Mouse (Mus musculus): ENCODE measurements at regions not wholly inside any gene's neighbourhood (a gene's known extent, or its start where the extent isn't known, plus 50 kb on each side); places are given as distances from the start of the nearest gene placed in this dataset.
"Not testable (repeated sequence)": the region's sequence is repeated elsewhere in the genome, so short reads cannot be mapped to it uniquely, and the experiment has no call there.

- Histone ChIP-seq H3K27me3 (ENCODE audit: control insufficient read depth, insufficient read depth, low read length) (no peaks in the 10 kb centered on the region), H3K4me2 (ENCODE audit: low read depth, low read length, severe bottlenecking) (no peak overlapping the region), H3K36me3 (ENCODE audit: control insufficient read depth, insufficient read depth, low read length) (no peaks in the 10 kb centered on the region), H3K9me3 (ENCODE audit: control insufficient read depth, low read length) (no peaks in the 10 kb centered on the region), H3K9ac (ENCODE audit: low read length) (no peak overlapping the region), H3K27ac (ENCODE audit: low read depth, low read length) (no peak overlapping the region), H3K4me1 (replicated peaks; ENCODE audit: control insufficient read depth, insufficient read depth, low read length) (peaks cover 2% of the 10 kb centered on the region; the same call in 1 of the 2 replicates), H3K4me3 (ENCODE audit: low read depth, low read length) (no peak overlapping the region)
- 77% methylated on average over 4 of the region's 4 CpGs for WGBS
- DNase-seq (ENCODE audit: low spot score) (no peak), ATAC-seq (replicated peaks; ENCODE audit: low FRiP score) (no peak)
These were observed 172.7 kb upstream of the Six2 start for GRCm38 (mm10) chr17:85860797-85861196.

- no peak overlapping the region for H3K4me2 ChIP-seq (ENCODE audit: low read depth, low read length, severe bottlenecking)
- 90% methylated on average over 15 of the region's 15 CpGs for WGBS
- no peaks in the 10 kb centered on the region for H3K27me3 ChIP-seq (ENCODE audit: control insufficient read depth, insufficient read depth, low read length)
- H3K27ac ChIP-seq (ENCODE audit: low read depth, low read length), result no peak overlapping the region
- H3K9me3 ChIP-seq (ENCODE audit: control insufficient read depth, low read length), result no peaks in the 10 kb centered on the region
- H3K4me3 ChIP-seq (ENCODE audit: low read depth, low read length), result no peak overlapping the region
- H3K4me1 ChIP-seq (replicated peaks; ENCODE audit: control insufficient read depth, insufficient read depth, low read length), result peaks cover 2% of the 10 kb centered on the region; the same call in 1 of the 2 replicates
- DNase-seq (ENCODE audit: low spot score) (no peak), ATAC-seq (replicated peaks; ENCODE audit: low FRiP score) (no peak)
- H3K36me3 ChIP-seq (ENCODE audit: control insufficient read depth, insufficient read depth, low read length), result no peaks in the 10 kb centered on the region
- H3K9ac ChIP-seq (ENCODE audit: low read length), result no peak overlapping the region
These were observed 172.0 kb upstream of the Six2 start for GRCm38 (mm10) chr17:85859926-85860707.

DNA sequence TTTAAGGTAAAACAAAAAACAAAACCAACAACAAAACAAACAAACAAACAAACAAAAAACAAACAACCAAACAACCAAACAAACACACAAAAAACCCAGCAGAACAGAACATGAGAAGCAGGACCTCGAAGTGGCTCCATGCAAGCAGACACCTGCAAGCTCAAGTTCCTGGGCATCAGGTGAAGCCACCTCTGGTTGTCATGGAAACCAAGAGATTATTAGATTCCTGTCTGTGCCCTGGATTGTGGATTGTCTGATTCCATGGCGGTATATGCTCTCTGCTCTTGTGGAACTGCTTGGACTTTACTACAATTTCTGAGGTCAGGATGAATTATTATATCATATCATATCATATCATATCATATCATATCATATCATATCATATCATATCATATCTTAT lies 170.4 kb upstream of the Six2 start:
- WGBS, result 95% methylated on average over 2 of the region's 2 CpGs
- no peak overlapping the region for H3K9ac ChIP-seq (ENCODE audit: low read length)
- H3K4me1 ChIP-seq (replicated peaks; ENCODE audit: control insufficient read depth, insufficient read depth, low read length), result peaks cover 2% of the 10 kb centered on the region; the same call in 1 of the 2 replicates
- no peaks in the 10 kb centered on the region for H3K36me3 ChIP-seq (ENCODE audit: control insufficient read depth, insufficient read depth, low read length)
- H3K9me3 ChIP-seq (ENCODE audit: control insufficient read depth, low read length), result no peaks in the 10 kb centered on the region
- H3K27me3 ChIP-seq (ENCODE audit: control insufficient read depth, insufficient read depth, low read length), result no peaks in the 10 kb centered on the region
- DNase-seq (ENCODE audit: low spot score), result no peak
- ATAC-seq (replicated peaks; ENCODE audit: low FRiP score), result no peak
- no peak overlapping the region for H3K27ac ChIP-seq (ENCODE audit: low read depth, low read length)
- no peak overlapping the region for H3K4me3 ChIP-seq (ENCODE audit: low read depth, low read length)
- H3K4me2 ChIP-seq (ENCODE audit: low read depth, low read length, severe bottlenecking), result peak overlapping the region; percentile 0; the same call in 1 of the 2 replicates

GRCm38 (mm10) chr17:85857705-85858472 lies 169.8 kb upstream of the Six2 start:
- no peak overlapping the region for H3K27ac ChIP-seq (ENCODE audit: low read depth, low read length)
- ATAC-seq (replicated peaks; ENCODE audit: low FRiP score), result peak; percentile 77

GRCm38 (mm10) chr17:85856894-85857293 lies 168.8 kb upstream of the Six2 start:
- not testable (repeated sequence) for H3K9ac ChIP-seq (ENCODE audit: low read length); H3K9me3 ChIP-seq (ENCODE audit: control insufficient read depth, low read length); H3K27ac ChIP-seq (ENCODE audit: low read depth, low read length); H3K4me3 ChIP-seq (ENCODE audit: low read depth, low read length); DNase-seq (ENCODE audit: low spot score); H3K36me3 ChIP-seq (ENCODE audit: control insufficient read depth, insufficient read depth, low read length); H3K4me2 ChIP-seq (ENCODE audit: low read depth, low read length, severe bottlenecking); H3K27me3 ChIP-seq (ENCODE audit: control insufficient read depth, insufficient read depth, low read length); ATAC-seq (replicated peaks; ENCODE audit: low FRiP score); H3K4me1 ChIP-seq (replicated peaks; ENCODE audit: control insufficient read depth, insufficient read depth, low read length)
- WGBS, result 7% methylated on average over 3 of the region's 5 CpGs

More at GRCm38 (mm10) chr17:85857705-85858472, 169.8 kb upstream of the Six2 start:
- DNase-seq (ENCODE audit: low spot score), result peak; percentile 78
- Histone ChIP-seq H3K4me1 (replicated peaks; ENCODE audit: control insufficient read depth, insufficient read depth, low read length) (peaks cover 2% of the 10 kb centered on the region; the same call in 1 of the 2 replicates), H3K4me2 (ENCODE audit: low read depth, low read length, severe bottlenecking) (peak overlapping the region; percentile 0; the same call in 1 of the 2 replicates), H3K4me3 (ENCODE audit: low read depth, low read length) (no peak overlapping the region), H3K9me3 (ENCODE audit: control insufficient read depth, low read length) (no peaks in the 10 kb centered on the region), H3K36me3 (ENCODE audit: control insufficient read depth, insufficient read depth, low read length) (no peaks in the 10 kb centered on the region), H3K27me3 (ENCODE audit: control insufficient read depth, insufficient read depth, low read length) (no peaks in the 10 kb centered on the region), H3K9ac (ENCODE audit: low read length) (no peak overlapping the region)
- 22% methylated on average over 22 of the region's 22 CpGs for WGBS

GRCm38 (mm10) chr17:85853156-85853555 lies 165.1 kb upstream of the Six2 start:
- Histone ChIP-seq H3K36me3 (ENCODE audit: control insufficient read depth, insufficient read depth, low read length) (no peaks in the 10 kb centered on the region), H3K27ac (ENCODE audit: low read depth, low read length) (no peak overlapping the region), H3K9ac (ENCODE audit: low read length) (no peak overlapping the region), H3K4me3 (ENCODE audit: low read depth, low read length) (no peak overlapping the region), H3K4me1 (replicated peaks; ENCODE audit: control insufficient read depth, insufficient read depth, low read length) (peaks cover under 1% of the 10 kb centered on the region; the same call in 1 of the 2 replicates), H3K9me3 (ENCODE audit: control insufficient read depth, low read length) (no peaks in the 10 kb centered on the region), H3K27me3 (ENCODE audit: control insufficient read depth, insufficient read depth, low read length) (no peaks in the 10 kb centered on the region), H3K4me2 (ENCODE audit: low read depth, low read length, severe bottlenecking) (no peak overlapping the region)
- peak; percentile 30 for DNase-seq (ENCODE audit: low spot score)
- no peak for ATAC-seq (replicated peaks; ENCODE audit: low FRiP score)
- WGBS, result 85% methylated on average over 5 of the region's 5 CpGs

DNA sequence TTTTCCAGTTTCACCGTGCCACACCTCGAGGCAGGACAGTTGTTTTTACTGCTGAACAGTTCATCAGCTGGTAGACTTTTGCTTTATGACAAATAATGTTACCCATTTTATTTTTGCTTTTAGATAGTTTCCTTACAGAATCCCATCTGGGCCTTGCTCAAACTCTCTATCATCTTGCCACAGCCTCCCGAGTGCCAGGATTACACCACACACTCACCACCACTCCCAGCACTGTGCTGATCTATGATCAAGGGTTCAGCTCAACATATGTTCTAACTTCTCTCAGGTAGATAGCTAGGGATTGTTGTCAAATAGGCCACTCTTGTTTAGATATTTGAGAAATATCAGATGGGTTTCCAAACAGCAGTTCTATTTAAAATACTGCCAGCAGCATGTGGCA lies 160.5 kb upstream of the Six2 start:
- ATAC-seq (replicated peaks; ENCODE audit: low FRiP score), result no peak

GRCm38 (mm10) chr17:85847756-85848155 lies 159.7 kb upstream of the Six2 start:
- no peak for ATAC-seq (replicated peaks; ENCODE audit: low FRiP score)
- 78% methylated on average over 7 of the region's 7 CpGs for WGBS

More for the DNA sequence above, 160.5 kb upstream of the Six2 start:
- no peaks in the 10 kb centered on the region for H3K9me3 ChIP-seq (ENCODE audit: control insufficient read depth, low read length)
- H3K4me3 ChIP-seq (ENCODE audit: low read depth, low read length), result no peak overlapping the region
- no peaks in the 10 kb centered on the region for H3K36me3 ChIP-seq (ENCODE audit: control insufficient read depth, insufficient read depth, low read length)
- H3K4me2 ChIP-seq (ENCODE audit: low read depth, low read length, severe bottlenecking), result no peak overlapping the region
- no peak overlapping the region for H3K27ac ChIP-seq (ENCODE audit: low read depth, low read length)
- WGBS, result 93% methylated on average over 3 of the region's 3 CpGs
- H3K9ac ChIP-seq (ENCODE audit: low read length), result no peak overlapping the region
- no peak for DNase-seq (ENCODE audit: low spot score)
- no peaks in the 10 kb centered on the region for H3K4me1 ChIP-seq (replicated peaks; ENCODE audit: control insufficient read depth, insufficient read depth, low read length)
- H3K27me3 ChIP-seq (ENCODE audit: control insufficient read depth, insufficient read depth, low read length), result no peaks in the 10 kb centered on the region

More at GRCm38 (mm10) chr17:85847756-85848155, 159.7 kb upstream of the Six2 start:
- H3K9ac ChIP-seq (ENCODE audit: low read length), result no peak overlapping the region
- H3K27me3 ChIP-seq (ENCODE audit: control insufficient read depth, insufficient read depth, low read length), result no peaks in the 10 kb centered on the region
- H3K36me3 ChIP-seq (ENCODE audit: control insufficient read depth, insufficient read depth, low read length), result no peaks in the 10 kb centered on the region
- peak; percentile 38 for DNase-seq (ENCODE audit: low spot score)
- H3K4me3 ChIP-seq (ENCODE audit: low read depth, low read length), result no peak overlapping the region
- H3K9me3 ChIP-seq (ENCODE audit: control insufficient read depth, low read length), result no peaks in the 10 kb centered on the region
- no peaks in the 10 kb centered on the region for H3K4me1 ChIP-seq (replicated peaks; ENCODE audit: control insufficient read depth, insufficient read depth, low read length)
- H3K27ac ChIP-seq (ENCODE audit: low read depth, low read length), result no peak overlapping the region
- no peak overlapping the region for H3K4me2 ChIP-seq (ENCODE audit: low read depth, low read length, severe bottlenecking)

Measured in forebrain, embryonic 11.5 days (tissue).